Mouse (Mus musculus): ENCODE data around the gene Washc2. TPM values are rescaled to one million over a fixed set of nuclear protein-coding genes. Genes with fewer than 3 reads are reported as not detected.

Gene Washc2
- total and polyA plus RNA-seq, 2 experiments from 2014 or later = 68.3 to 79.5 TPM

DNA sequence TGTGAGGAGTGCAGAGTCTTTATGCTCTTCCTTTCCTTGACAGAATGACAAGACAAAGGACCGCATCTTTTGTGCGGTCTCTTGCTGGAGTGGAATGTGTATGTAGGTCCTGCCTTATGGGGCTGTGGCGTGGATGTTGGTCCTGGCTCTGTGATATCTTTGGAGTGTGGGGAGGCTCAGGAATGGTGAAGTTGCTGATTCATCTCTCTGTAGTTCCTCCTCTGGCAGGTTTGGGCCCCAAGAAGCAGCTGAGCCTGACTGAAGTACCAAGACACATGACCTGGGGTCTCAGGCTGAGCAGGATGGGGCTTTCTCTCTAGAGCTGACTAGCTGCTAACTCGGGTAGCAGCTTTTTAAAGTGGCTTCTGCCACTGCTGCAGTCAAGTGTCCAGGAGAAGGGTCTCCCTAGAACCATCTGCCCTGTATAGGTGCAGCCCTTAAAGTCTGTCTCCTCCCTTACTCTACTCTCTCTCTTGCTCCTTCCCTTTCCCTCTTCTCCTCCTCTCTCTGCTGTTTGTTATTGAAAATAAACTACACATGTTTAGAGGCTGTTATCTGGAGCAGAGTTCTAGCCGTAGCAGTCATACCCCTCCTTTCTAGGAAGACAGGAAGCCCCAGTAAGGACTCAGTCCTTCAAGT, 71.0 kb downstream of the Washc2 start:
- 85% methylated on average over 5 of the region's 5 CpGs for WGBS

DNA sequence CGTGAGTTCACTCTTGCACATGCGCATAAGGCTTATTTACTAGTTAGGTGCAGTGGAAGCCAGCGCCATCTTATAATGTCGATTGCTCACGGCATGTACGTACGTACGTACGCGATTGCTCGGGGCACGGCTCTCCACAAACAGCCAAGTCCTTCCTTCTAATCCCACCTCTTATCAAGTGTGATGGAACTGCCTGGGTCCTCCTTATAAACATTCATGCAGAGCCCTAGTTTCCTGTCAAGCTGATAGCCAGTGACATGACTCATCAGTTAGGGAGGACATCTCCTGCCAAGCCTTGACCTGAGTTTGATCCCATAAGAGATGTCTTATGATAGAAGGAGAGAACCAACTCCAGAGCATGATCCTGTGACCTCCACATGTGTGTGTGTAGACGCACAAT, 73.2 kb downstream of the Washc2 start:
- no peak overlapping the region for H3K9ac ChIP-seq (replicated peaks; ENCODE audit: low read length, poor library complexity, severe bottlenecking)
- ATAC-seq (ENCODE audit: low FRiP score) (no peak), DNase-seq (ENCODE audit: low spot score) (no peak)
- no peaks in the 10 kb centered on the region for H3K27me3 ChIP-seq (ENCODE audit: insufficient read depth, low read length)
- no peak overlapping the region for H3K4me3 ChIP-seq (ENCODE audit: low read depth, low read length)
- WGBS = 96% methylated on average over 13 of the region's 13 CpGs
- H3K36me3 ChIP-seq (ENCODE audit: insufficient read depth, low read length) = no peaks in the 10 kb centered on the region
- H3K4me1 ChIP-seq (ENCODE audit: insufficient read depth, low read length) = no peaks in the 10 kb centered on the region
- H3K4me2 ChIP-seq (ENCODE audit: low read depth, low read length, poor library complexity, severe bottlenecking) = no peak overlapping the region
- no peak for TF ChIP-seq CTCF (IDR thresholded peaks at IDR 0.05)
- no peak overlapping the region for H3K27ac ChIP-seq (ENCODE audit: low read depth, low read length)
- H3K9me3 ChIP-seq (ENCODE audit: low read length) = no peaks in the 10 kb centered on the region

More for the DNA sequence above, 71.0 kb downstream of the Washc2 start:
- no peak for ATAC-seq (ENCODE audit: low FRiP score)
- no peak for DNase-seq (ENCODE audit: low spot score)
- Histone ChIP-seq H3K27ac (ENCODE audit: low read depth, low read length) (no peak overlapping the region), H3K4me2 (ENCODE audit: low read depth, low read length, poor library complexity, severe bottlenecking) (no peak overlapping the region), H3K36me3 (ENCODE audit: insufficient read depth, low read length) (0 out of 2 replicates have a peak, but pooled peaks cover 4% of the 10 kb centered on the region), H3K9me3 (ENCODE audit: low read length) (no peaks in the 10 kb centered on the region), H3K4me3 (ENCODE audit: low read depth, low read length) (no peak overlapping the region), H3K9ac (replicated peaks; ENCODE audit: low read length, poor library complexity, severe bottlenecking) (no peak overlapping the region), H3K4me1 (ENCODE audit: insufficient read depth, low read length) (no peaks in the 10 kb centered on the region), H3K27me3 (ENCODE audit: insufficient read depth, low read length) (no peaks in the 10 kb centered on the region)
- TF ChIP-seq CTCF (IDR thresholded peaks at IDR 0.05) = no peak

- WGBS = 54% methylated on average over 4 of the region's 4 CpGs
- ATAC-seq (ENCODE audit: low FRiP score) = no peak
Measured at GRCm38 (mm10) chr6:116282546-116282945, 74.7 kb downstream of the Washc2 start.

GRCm38 (mm10) chr6:116283280-116283679, 75.4 kb downstream of the Washc2 start:
- ATAC-seq (ENCODE audit: low FRiP score) (no peak), DNase-seq (ENCODE audit: low spot score) (no peak)
- no peaks in the 10 kb centered on the region for H3K36me3 ChIP-seq (ENCODE audit: insufficient read depth, low read length)
- WGBS = 84% methylated on average over 3 of the region's 3 CpGs
- no peak for TF ChIP-seq CTCF (IDR thresholded peaks at IDR 0.05)
- H3K27me3 ChIP-seq (ENCODE audit: insufficient read depth, low read length) = no peaks in the 10 kb centered on the region
- no peaks in the 10 kb centered on the region for H3K9me3 ChIP-seq (ENCODE audit: low read length)
- no peak overlapping the region for H3K9ac ChIP-seq (replicated peaks; ENCODE audit: low read length, poor library complexity, severe bottlenecking)
- H3K27ac ChIP-seq (ENCODE audit: low read depth, low read length) = no peak overlapping the region
- H3K4me1 ChIP-seq (ENCODE audit: insufficient read depth, low read length) = no peaks in the 10 kb centered on the region
- no peak overlapping the region for H3K4me3 ChIP-seq (ENCODE audit: low read depth, low read length)
- no peak overlapping the region for H3K4me2 ChIP-seq (ENCODE audit: low read depth, low read length, poor library complexity, severe bottlenecking)

More at GRCm38 (mm10) chr6:116282546-116282945, 74.7 kb downstream of the Washc2 start:
- Histone ChIP-seq H3K4me3 (ENCODE audit: low read depth, low read length) (no peak overlapping the region), H3K9ac (replicated peaks; ENCODE audit: low read length, poor library complexity, severe bottlenecking) (no peak overlapping the region), H3K27me3 (ENCODE audit: insufficient read depth, low read length) (no peaks in the 10 kb centered on the region), H3K9me3 (ENCODE audit: low read length) (no peaks in the 10 kb centered on the region), H3K4me2 (ENCODE audit: low read depth, low read length, poor library complexity, severe bottlenecking) (no peak overlapping the region), H3K36me3 (ENCODE audit: insufficient read depth, low read length) (no peaks in the 10 kb centered on the region), H3K4me1 (ENCODE audit: insufficient read depth, low read length) (no peaks in the 10 kb centered on the region), H3K27ac (ENCODE audit: low read depth, low read length) (no peak overlapping the region)
- no peak for DNase-seq (ENCODE audit: low spot score)
- peak; percentile 22; the same call in 1 of the 2 replicates for TF ChIP-seq CTCF (IDR thresholded peaks at IDR 0.05)

DNA sequence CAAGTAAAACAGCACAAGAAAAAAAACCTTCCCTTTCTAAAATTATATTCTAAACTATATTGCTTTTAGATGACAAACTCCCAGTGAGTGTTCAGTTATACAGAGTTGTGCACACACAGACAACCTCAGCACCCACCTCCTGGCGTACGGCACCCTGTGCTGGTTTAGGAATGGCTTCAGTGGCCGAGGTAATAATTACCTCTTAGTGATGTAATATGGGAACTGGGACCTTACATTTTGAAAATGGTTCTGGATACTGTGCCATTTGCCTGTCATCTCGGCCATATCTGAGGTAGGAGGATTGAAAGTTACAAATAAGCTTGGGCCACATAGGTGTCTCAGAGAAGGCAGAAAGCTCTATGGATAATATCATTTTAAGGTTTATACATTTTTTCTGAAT, 78.5 kb downstream of the Washc2 start:
- TF ChIP-seq CTCF (IDR thresholded peaks at IDR 0.05) = no peak
- H3K36me3 ChIP-seq (ENCODE audit: insufficient read depth, low read length) = no peaks in the 10 kb centered on the region
- H3K27ac ChIP-seq (ENCODE audit: low read depth, low read length) = no peak overlapping the region
- ATAC-seq (ENCODE audit: low FRiP score) (no peak), DNase-seq (ENCODE audit: low spot score) (no peak)
- H3K9ac ChIP-seq (replicated peaks; ENCODE audit: low read length, poor library complexity, severe bottlenecking) = no peak overlapping the region
- H3K4me2 ChIP-seq (ENCODE audit: low read depth, low read length, poor library complexity, severe bottlenecking) = no peak overlapping the region
- H3K9me3 ChIP-seq (ENCODE audit: low read length) = no peaks in the 10 kb centered on the region
- H3K4me1 ChIP-seq (ENCODE audit: insufficient read depth, low read length) = no peaks in the 10 kb centered on the region
- no peaks in the 10 kb centered on the region for H3K27me3 ChIP-seq (ENCODE audit: insufficient read depth, low read length)
- H3K4me3 ChIP-seq (ENCODE audit: low read depth, low read length) = no peak overlapping the region
- WGBS = 98% methylated on average over 4 of the region's 4 CpGs

GRCm38 (mm10) chr6:116286870-116287575, 79.2 kb downstream of the Washc2 start:
- WGBS = 86% methylated on average over 5 of the region's 5 CpGs
- Histone ChIP-seq H3K4me3 (ENCODE audit: low read depth, low read length) (no peak overlapping the region), H3K9ac (replicated peaks; ENCODE audit: low read length, poor library complexity, severe bottlenecking) (no peak overlapping the region), H3K27ac (ENCODE audit: low read depth, low read length) (no peak overlapping the region), H3K4me1 (ENCODE audit: insufficient read depth, low read length) (no peaks in the 10 kb centered on the region), H3K9me3 (ENCODE audit: low read length) (no peaks in the 10 kb centered on the region), H3K27me3 (ENCODE audit: insufficient read depth, low read length) (no peaks in the 10 kb centered on the region), H3K36me3 (ENCODE audit: insufficient read depth, low read length) (no peaks in the 10 kb centered on the region), H3K4me2 (ENCODE audit: low read depth, low read length, poor library complexity, severe bottlenecking) (no peak overlapping the region)
- no peak for TF ChIP-seq CTCF (IDR thresholded peaks at IDR 0.05)
- DNase-seq (ENCODE audit: low spot score) (no peak), ATAC-seq (ENCODE audit: low FRiP score) (no peak)

Data from midbrain, postnatal 0 days (tissue).